24 mouse cellular contexts compared by ENCODE assay signal in the genomic region with DNA sequence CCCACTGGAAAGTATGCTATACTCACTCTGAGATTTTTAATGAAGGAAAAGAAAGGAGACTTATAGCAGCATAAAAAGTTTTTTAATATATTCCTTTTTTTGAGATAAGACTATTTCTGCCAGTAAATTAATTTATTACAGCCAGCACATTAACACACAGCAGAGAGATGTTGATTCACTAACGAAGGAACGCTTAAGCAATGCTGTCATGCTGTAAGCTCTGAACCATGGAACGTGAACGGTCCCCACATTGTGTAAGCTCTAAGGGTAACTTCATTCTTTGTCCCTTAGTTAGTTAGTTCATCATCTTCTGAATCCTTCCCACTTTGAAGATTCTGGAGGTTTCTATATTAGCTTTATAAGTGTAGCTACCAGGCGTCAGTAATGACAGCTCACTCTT.
DNase-seq lines count a peak whose midpoint lies in the region; ATAC-seq and TF ChIP-seq lines count a peak whose summit lies in the region.
"Had no signal": no experiment of that assay in that cellular context is flagged by ENCODE, and none has a peak within 500 bp of the region (broad histone marks: within the 10 kb centered on the region; RNA-seq: fewer than 3 reads in every experiment).

No protein-coding gene starts in this region.

- ATAC-seq in forebrain, embryonic 13.5 days, result 0 out of 2 replicates have a peak, but pooled peaks have one; percentile 48
- no peak for ATAC-seq in forebrain, embryonic 11.5 days (replicated peaks; ENCODE audit: low FRiP score)
- ATAC-seq in hindbrain, embryonic 13.5 days (ENCODE audit: low FRiP score), result peak; percentile 44; the same call in 1 of the 2 replicates
- ATAC-seq in hindbrain, embryonic 14.5 days (ENCODE audit: low FRiP score), result no peak
- no peak for ATAC-seq in midbrain, embryonic 14.5 days (ENCODE audit: low FRiP score, low TSS enrichment)
- ATAC-seq in midbrain, postnatal 0 days (ENCODE audit: low FRiP score), result no peak
- ATAC-seq in neural tube, embryonic 15.5 days (ENCODE audit: low FRiP score), result no peak
- ATAC-seq: activated CD4-positive, CD25-positive, alpha-beta regulatory T cell, adult 4 months; inflammation-experienced regulatory T-cells, adult 6 months; intestine, embryonic 16.5 days had no signal

- no peak for DNase-seq in forebrain, embryonic 11.5 days (ENCODE audit: low spot score)
- DNase-seq in hindbrain, embryonic 14.5 days (ENCODE audit: low spot score), result no peak
- DNase-seq in midbrain, embryonic 14.5 days, result peak; percentile 13
- DNase-seq in midbrain, postnatal 0 days (ENCODE audit: low spot score), result no peak
- no peak for DNase-seq in neural tube, embryonic 10.5 days (ENCODE audit: extremely low spot score, low spot score)
- DNase-seq: adrenal gland, adult 8-10 months; adrenal gland, postnatal 25 days; cerebellum, adult 18-20 months; cerebellum, adult 9-10 months; cerebellum, postnatal 14 days; gastrocnemius, postnatal 10 days; gastrocnemius, postnatal 36 days; heart, adult 2 months; heart, postnatal 14 days; heart, postnatal 4 days had no signal

- 19% methylated on average over 5 of the region's 5 CpGs for WGBS in forebrain, embryonic 13.5 days
- 40% methylated on average over 5 of the region's 5 CpGs for WGBS in forebrain, embryonic 11.5 days
- 50% methylated on average over 5 of the region's 5 CpGs for WGBS in hindbrain, embryonic 13.5 days
- 57% methylated on average over 5 of the region's 5 CpGs for WGBS in hindbrain, embryonic 14.5 days
- WGBS in midbrain, embryonic 14.5 days, result 48% methylated on average over 5 of the region's 5 CpGs
- 52% methylated on average over 5 of the region's 5 CpGs for WGBS in midbrain, postnatal 0 days
- WGBS in neural tube, embryonic 15.5 days, result 66% methylated on average over 5 of the region's 5 CpGs

- no peak overlapping the region for H3K27ac ChIP-seq in forebrain, embryonic 13.5 days
- H3K27ac ChIP-seq in forebrain, embryonic 11.5 days (ENCODE audit: low read depth, low read length), result no peak overlapping the region
- no peak overlapping the region for H3K27ac ChIP-seq in hindbrain, embryonic 13.5 days
- H3K27ac ChIP-seq in hindbrain, embryonic 14.5 days, result no peak overlapping the region
- no peak overlapping the region; the same call in 1 of the 2 replicates for H3K27ac ChIP-seq in midbrain, embryonic 14.5 days (replicated peaks; ENCODE audit: low read depth, low read length)
- H3K27ac ChIP-seq in midbrain, postnatal 0 days (ENCODE audit: low read depth, low read length), result no peak overlapping the region
- no peak overlapping the region for H3K27ac ChIP-seq in neural tube, embryonic 15.5 days (replicated peaks)
- H3K27ac ChIP-seq: forebrain, embryonic 10.5 days; heart, adult 2 months; heart, embryonic 10.5 days; heart, embryonic 13.5 days had no signal

- TF ChIP-seq CTCF in midbrain, postnatal 0 days (IDR thresholded peaks at IDR 0.05), result no peak

- no peaks in the 10 kb centered on the region for H3K9me3 ChIP-seq in forebrain, embryonic 13.5 days (replicated peaks)
- H3K9me3 ChIP-seq in forebrain, embryonic 11.5 days (ENCODE audit: control insufficient read depth, low read length), result no peaks in the 10 kb centered on the region
- H3K9me3 ChIP-seq in hindbrain, embryonic 13.5 days, result no peaks in the 10 kb centered on the region
- H3K9me3 ChIP-seq in hindbrain, embryonic 14.5 days (ENCODE audit: control insufficient read depth, low read length), result no peaks in the 10 kb centered on the region
- no peaks in the 10 kb centered on the region for H3K9me3 ChIP-seq in midbrain, embryonic 14.5 days (ENCODE audit: control insufficient read depth, low read length)
- no peaks in the 10 kb centered on the region for H3K9me3 ChIP-seq in midbrain, postnatal 0 days (ENCODE audit: low read length)
- no peaks in the 10 kb centered on the region for H3K9me3 ChIP-seq in neural tube, embryonic 15.5 days (replicated peaks)
- H3K9me3 ChIP-seq: forebrain, embryonic 10.5 days; heart, embryonic 10.5 days; heart, embryonic 13.5 days had no signal

- no peak overlapping the region for H3K9ac ChIP-seq in forebrain, embryonic 13.5 days
- H3K9ac ChIP-seq in forebrain, embryonic 11.5 days (ENCODE audit: low read length), result no peak overlapping the region
- H3K9ac ChIP-seq in hindbrain, embryonic 13.5 days, result no peak overlapping the region
- H3K9ac ChIP-seq in hindbrain, embryonic 14.5 days, result no peak overlapping the region
- no peak overlapping the region for H3K9ac ChIP-seq in midbrain, embryonic 14.5 days (replicated peaks; ENCODE audit: low read length)
- no peak overlapping the region for H3K9ac ChIP-seq in midbrain, postnatal 0 days (replicated peaks; ENCODE audit: low read length, poor library complexity, severe bottlenecking)
- H3K9ac ChIP-seq in neural tube, embryonic 15.5 days (replicated peaks), result 0 out of 2 replicates have a peak overlapping the region, but pooled peaks have one; percentile 7
- H3K9ac ChIP-seq: heart, embryonic 13.5 days had no signal

- H3K4me3 ChIP-seq in forebrain, embryonic 13.5 days, result no peak overlapping the region
- no peak overlapping the region for H3K4me3 ChIP-seq in forebrain, embryonic 11.5 days (ENCODE audit: low read depth, low read length)
- no peak overlapping the region for H3K4me3 ChIP-seq in hindbrain, embryonic 13.5 days
- no peak overlapping the region for H3K4me3 ChIP-seq in hindbrain, embryonic 14.5 days (replicated peaks; ENCODE audit: low read length)
- no peak overlapping the region for H3K4me3 ChIP-seq in midbrain, embryonic 14.5 days (replicated peaks; ENCODE audit: low read depth, low read length)
- no peak overlapping the region for H3K4me3 ChIP-seq in midbrain, postnatal 0 days (ENCODE audit: low read depth, low read length)
- H3K4me3 ChIP-seq in neural tube, embryonic 15.5 days (replicated peaks), result no peak overlapping the region
- H3K4me3 ChIP-seq: forebrain, embryonic 10.5 days; heart, adult 2 months; heart, embryonic 10.5 days; heart, embryonic 13.5 days had no signal

- no peak overlapping the region for H3K4me2 ChIP-seq in forebrain, embryonic 13.5 days
- no peak overlapping the region for H3K4me2 ChIP-seq in forebrain, embryonic 11.5 days (ENCODE audit: low read depth, low read length, severe bottlenecking)
- no peak overlapping the region for H3K4me2 ChIP-seq in hindbrain, embryonic 13.5 days
- H3K4me2 ChIP-seq in hindbrain, embryonic 14.5 days (replicated peaks), result no peak overlapping the region
- peak overlapping the region; percentile 8; the same call in 1 of the 2 replicates for H3K4me2 ChIP-seq in midbrain, embryonic 14.5 days (ENCODE audit: low read length)
- no peak overlapping the region for H3K4me2 ChIP-seq in midbrain, postnatal 0 days (ENCODE audit: low read depth, low read length, poor library complexity, severe bottlenecking)
- H3K4me2 ChIP-seq in neural tube, embryonic 15.5 days, result no peak overlapping the region
- H3K4me2 ChIP-seq: heart, embryonic 13.5 days had no signal

- H3K4me1 ChIP-seq in forebrain, embryonic 13.5 days, result peaks cover 9% of the 10 kb centered on the region; the same call in 1 of the 2 replicates
- no peaks in the 10 kb centered on the region for H3K4me1 ChIP-seq in forebrain, embryonic 11.5 days (replicated peaks; ENCODE audit: control insufficient read depth, insufficient read depth, low read length)
- peaks cover 17% of the 10 kb centered on the region for H3K4me1 ChIP-seq in hindbrain, embryonic 13.5 days (replicated peaks)
- H3K4me1 ChIP-seq in hindbrain, embryonic 14.5 days (replicated peaks; ENCODE audit: control insufficient read depth, insufficient read depth, low read length), result peaks cover 9% of the 10 kb centered on the region; the same call in 1 of the 2 replicates
- 0 out of 2 replicates have a peak, but pooled peaks cover 8% of the 10 kb centered on the region for H3K4me1 ChIP-seq in midbrain, embryonic 14.5 days (ENCODE audit: control insufficient read depth, insufficient read depth, low read length)
- H3K4me1 ChIP-seq in midbrain, postnatal 0 days (ENCODE audit: insufficient read depth, low read length), result peaks cover 4% of the 10 kb centered on the region; the same call in 1 of the 2 replicates
- H3K4me1 ChIP-seq in neural tube, embryonic 15.5 days, result peaks cover 7% of the 10 kb centered on the region; the same call in 1 of the 2 replicates
- H3K4me1 ChIP-seq: heart, embryonic 10.5 days; heart, embryonic 13.5 days had no signal

- H3K27me3 ChIP-seq in forebrain, embryonic 13.5 days, result no peaks in the 10 kb centered on the region
- no peaks in the 10 kb centered on the region for H3K27me3 ChIP-seq in forebrain, embryonic 11.5 days (ENCODE audit: control insufficient read depth, insufficient read depth, low read length)
- H3K27me3 ChIP-seq in hindbrain, embryonic 13.5 days, result no peaks in the 10 kb centered on the region
- H3K27me3 ChIP-seq in hindbrain, embryonic 14.5 days (ENCODE audit: control insufficient read depth, insufficient read depth, low read length), result no peaks in the 10 kb centered on the region
- H3K27me3 ChIP-seq in midbrain, embryonic 14.5 days (ENCODE audit: control insufficient read depth, insufficient read depth, low read length), result no peaks in the 10 kb centered on the region
- no peaks in the 10 kb centered on the region for H3K27me3 ChIP-seq in midbrain, postnatal 0 days (ENCODE audit: insufficient read depth, low read length)
- H3K27me3 ChIP-seq in neural tube, embryonic 15.5 days (replicated peaks), result no peaks in the 10 kb centered on the region
- H3K27me3 ChIP-seq: heart, embryonic 13.5 days had no signal

- H3K36me3 ChIP-seq in forebrain, embryonic 13.5 days (ENCODE audit: poor library complexity, severe bottlenecking), result no peaks in the 10 kb centered on the region
- no peaks in the 10 kb centered on the region for H3K36me3 ChIP-seq in forebrain, embryonic 11.5 days (ENCODE audit: control insufficient read depth, insufficient read depth, low read length)
- H3K36me3 ChIP-seq in hindbrain, embryonic 13.5 days, result no peaks in the 10 kb centered on the region
- no peaks in the 10 kb centered on the region for H3K36me3 ChIP-seq in hindbrain, embryonic 14.5 days (replicated peaks; ENCODE audit: control insufficient read depth, insufficient read depth)
- no peaks in the 10 kb centered on the region for H3K36me3 ChIP-seq in midbrain, embryonic 14.5 days (ENCODE audit: control insufficient read depth, insufficient read depth, low read length)
- no peaks in the 10 kb centered on the region for H3K36me3 ChIP-seq in midbrain, postnatal 0 days (ENCODE audit: insufficient read depth, low read length)
- H3K36me3 ChIP-seq in neural tube, embryonic 15.5 days, result no peaks in the 10 kb centered on the region
- H3K36me3 ChIP-seq: forebrain, embryonic 10.5 days; heart, embryonic 10.5 days; heart, embryonic 13.5 days had no signal

Comparison
In these comparisons a context has a peak if more than half of its experiments do, and no peak if none do; other contexts are left out.
1. ATAC-seq: peak in forebrain, embryonic 13.5 days (single experiment) and hindbrain, embryonic 13.5 days (single experiment); none in forebrain, embryonic 11.5 days (single experiment), hindbrain, embryonic 14.5 days (single experiment), midbrain, embryonic 14.5 days (single experiment), midbrain, postnatal 0 days (single experiment) and neural tube, embryonic 15.5 days (single experiment).